In the genomic region with DNA sequence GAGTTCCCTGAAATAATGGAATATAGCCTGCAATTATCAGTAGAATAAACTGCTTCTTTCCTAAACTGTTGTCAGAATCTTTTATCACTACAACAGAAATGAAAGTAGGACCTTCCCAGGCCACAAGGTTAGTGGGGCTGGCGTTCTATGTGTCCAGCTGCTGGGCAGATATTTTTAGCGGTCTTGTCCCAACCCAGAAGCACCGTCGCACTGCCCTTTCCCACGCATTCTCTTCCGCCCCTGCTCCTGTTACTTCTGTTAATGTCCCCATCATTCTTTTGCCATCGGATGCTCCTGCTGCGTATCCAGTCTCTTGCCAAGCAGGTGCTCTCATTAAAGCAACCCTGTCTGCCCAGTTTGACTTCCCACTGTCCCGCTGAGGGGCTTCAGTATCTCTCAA, we compare ENCODE assay signal across 16 mouse cellular contexts. TPM values are rescaled to one million over a fixed set of nuclear protein-coding genes. Genes with fewer than 3 reads are reported as not detected.
"Had no signal": no experiment of that assay in that cellular context is flagged by ENCODE, and none has a peak within 500 bp of the region (broad histone marks: within the 10 kb centered on the region; RNA-seq: fewer than 3 reads in every experiment).

No protein-coding gene starts in this region.

- H3K27ac ChIP-seq: neural tube, embryonic 15.5 days; stomach, embryonic 15.5 days; stomach, postnatal 0 days had no signal

- H3K36me3 ChIP-seq: neural tube, embryonic 15.5 days; stomach, embryonic 15.5 days had no signal

- H3K4me1 ChIP-seq: neural tube, embryonic 15.5 days; stomach, embryonic 15.5 days had no signal

- H3K9ac ChIP-seq: neural tube, embryonic 15.5 days; stomach, embryonic 15.5 days had no signal

- H3K4me3 ChIP-seq: neural tube, embryonic 15.5 days; stomach, embryonic 15.5 days had no signal

- H3K9me3 ChIP-seq: neural tube, embryonic 15.5 days; stomach, embryonic 15.5 days had no signal

- DNase-seq: retina, postnatal 1 day; right cerebral cortex, adult 18-20 months; right cerebral cortex, postnatal 14 days; right cerebral cortex, postnatal 25 days; right cerebral cortex, postnatal 4 days; spleen, adult 18-20 months; thymus, adult 18-20 months; thymus, adult 2 months; thymus, postnatal 14 days; thymus, postnatal 25 days; thymus, postnatal 36 days; thymus, postnatal 4 days had no signal

- H3K27me3 ChIP-seq: neural tube, embryonic 15.5 days; stomach, embryonic 15.5 days had no signal

RNA-seq across cellular contexts. Expression of a gene that starts 23.0 kb away (rescaled TPM):
- polyA plus RNA-seq: small intestine, adult 2 months had no signal
